Mouse (Mus musculus) forebrain, embryonic 12.5 days (tissue): ENCODE results near the gene Ier5. TPM values are rescaled to one million over a fixed set of nuclear protein-coding genes. Genes with fewer than 3 reads are reported as not detected.

ENCODE experiments used
- ATAC-seq: fragments of 200-750 bp; cut with Nextera tagmentation; 2 replicates; pipeline ENCODE4 v1.8.0; 2017; ENCODE audit warnings: moderate TSS enrichment; ENCODE audit not compliant: low FRiP score
- H3K27ac ChIP-seq: fragments of 300-500 bp; sonication (generic); 2 replicates; pipeline ENCODE4 v1.5.1; 2016; ENCODE audit warnings: mild to moderate bottlenecking
- H3K27me3 ChIP-seq: fragments of 300-500 bp; sonication (generic); 2 replicates; pipeline ENCODE4 v1.6.1; 2016; ENCODE audit warnings: mild to moderate bottlenecking
- H3K36me3 ChIP-seq: fragments of 300-500 bp; sonication (generic); replicated peaks from 2 replicates; pipeline ENCODE4 v1.6.1; 2016; ENCODE audit warnings: mild to moderate bottlenecking
- H3K4me1 ChIP-seq: fragments of 300-500 bp; sonication (generic); 2 replicates; pipeline ENCODE4 v1.6.1; 2016
- H3K4me2 ChIP-seq: fragments of 300-500 bp; sonication (generic); 2 replicates; pipeline ENCODE4 v1.6.1; 2016; ENCODE audit warnings: mild to moderate bottlenecking, moderate library complexity
- H3K4me3 ChIP-seq: fragments of 300-500 bp; sonication (generic); replicated peaks from 2 replicates; pipeline ENCODE4 v1.5.1; 2016; ENCODE audit warnings: mild to moderate bottlenecking
- H3K9ac ChIP-seq: fragments of 300-500 bp; sonication (generic); 2 replicates; pipeline ENCODE4 v1.6.1; 2016; ENCODE audit warnings: mild to moderate bottlenecking
- H3K9me3 ChIP-seq: fragments of 300-500 bp; sonication (generic); 2 replicates; pipeline ENCODE4 v1.6.1; 2016
- WGBS: fragments of 180-500 bp; shearing (Covaris S2); methylation state at CpG from one replicate; pipeline ENCODE4 v1.1.7; 2016; 5-methylcytosine and 5-hydroxymethylcytosine counted together
- polyA plus RNA-seq: library from polyadenylated mRNA; unstranded; fragments of >200 nt; fragmentation: Nextera tagmentation; extraction: Ambion mirVana; gene quantifications from 2 replicates; pipeline ENCODE4 v1.2.1, GENCODE M21; 2016

Ier5 gene
- polyA plus RNA-seq, 1 experiment from 2014 or later = 19.2 TPM

DNA sequence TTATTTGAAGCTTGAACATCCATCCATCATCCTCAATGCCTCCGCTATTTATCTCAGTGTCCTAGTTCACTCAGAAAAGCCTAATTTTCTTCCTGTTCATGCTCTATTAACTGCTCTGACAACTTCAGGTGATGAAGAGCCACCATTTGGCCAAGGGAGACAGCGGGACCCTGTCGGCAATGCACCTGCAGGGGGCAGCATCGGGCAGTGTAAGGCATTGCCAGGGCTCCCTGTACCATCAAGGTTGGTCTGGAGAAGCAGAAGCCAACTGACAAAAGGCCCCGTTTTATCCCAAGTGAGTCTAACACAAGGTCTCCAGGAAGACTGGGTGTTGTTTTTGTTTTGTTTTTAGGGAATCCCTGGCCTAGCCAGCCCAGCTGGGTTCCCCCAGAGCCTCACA, 50.5 kb downstream of the Ier5 start:
- H3K4me2 ChIP-seq = no peak overlapping the region
- 0 out of 2 replicates have a peak, but pooled peaks cover 3% of the 10 kb centered on the region for H3K27me3 ChIP-seq
- H3K4me3 ChIP-seq = no peak overlapping the region
- no peak overlapping the region for H3K9ac ChIP-seq
- ATAC-seq = peak; percentile 82
- H3K9me3 ChIP-seq = no peaks in the 10 kb centered on the region
- 6% methylated on average over 5 of the region's 5 CpGs for WGBS
- peaks cover 44% of the 10 kb centered on the region for H3K4me1 ChIP-seq
- H3K36me3 ChIP-seq = no peaks in the 10 kb centered on the region
- H3K27ac ChIP-seq = no peak overlapping the region

Other genes with a start within 250 kb of the Ier5 start
- 2.2 and 3.2 TPM in 2 replicates for gene Cacna1e, start 215.1 kb downstream of the Ier5 start, polyA plus RNA-seq
- gene Mr1, start 47.2 kb upstream of the Ier5 start, polyA plus RNA-seq = 0.85 and 1.3 TPM in 2 replicates
- 113 and 124 TPM in 2 replicates for gene Stx6, start 59.1 kb upstream of the Ier5 start, polyA plus RNA-seq
- 2.9 and 4.5 TPM in 2 replicates for gene BC034090, start 144.8 kb upstream of the Ier5 start, polyA plus RNA-seq